Mouse (Mus musculus): ENCODE results near the gene Fzd5.

- TF ChIP-seq CTCF (IDR thresholded peaks at IDR 0.05; ENCODE audit: insufficient read depth, low read length) = no peak
- no peak for TF ChIP-seq POLR2A (IDR thresholded peaks at IDR 0.05; ENCODE audit: borderline replicate concordance, extremely low read depth, low read depth, low read length)
Observed at GRCm38 (mm10) chr1:64770169-64770568, 32.6 kb upstream of the Fzd5 start.

All from lung, adult 2 months (tissue).